In genomic region chr1:120757283-120757821, GRCm38 (mm10) we compare ENCODE assay signal across 8 mouse cellular contexts.
DNase-seq lines count a peak whose midpoint lies in the region; ATAC-seq lines count a peak whose summit lies in the region.

No protein-coding gene starts in this region.

- H3K27me3 ChIP-seq in heart, embryonic 11.5 days (ENCODE audit: control insufficient read depth, insufficient read depth, low read length) = no peaks in the 10 kb centered on the region

- no peaks in the 10 kb centered on the region for H3K36me3 ChIP-seq in heart, embryonic 11.5 days (ENCODE audit: control insufficient read depth, insufficient read depth, low read length)

- peak; percentile 32; the same call in 1 of the 2 replicates for ATAC-seq in heart, embryonic 11.5 days (replicated peaks; ENCODE audit: insufficient number of reproducible peaks, low FRiP score, low TSS enrichment)

- no peak overlapping the region for H3K9ac ChIP-seq in heart, embryonic 11.5 days (ENCODE audit: low read depth, low read length)

- H3K4me1 ChIP-seq in heart, embryonic 11.5 days (ENCODE audit: control insufficient read depth, insufficient read depth, low read length) = peaks cover 26% of the 10 kb centered on the region

- 16% methylated on average over 9 of the region's 9 CpGs for WGBS in heart, embryonic 11.5 days (ENCODE audit: insufficient replicate concordance)

- peak overlapping the region; percentile 84 for H3K27ac ChIP-seq in heart, embryonic 11.5 days (ENCODE audit: low read depth, low read length)

- DNase-seq in left cerebral cortex, adult 18-20 months (ENCODE audit: low spot score in 2 of 2) = peak; percentile 19 to 25
- DNase-seq in left cerebral cortex, adult 8-10 months (ENCODE audit: low spot score in 2 of 2) = no peak
- peak; percentile 64 for DNase-seq in brain, adult 2 months (ENCODE audit: low read depth, low spot score)
- peak; percentile 18 to 32 for DNase-seq in right cerebral cortex, adult 2 months (ENCODE audit: low spot score in 2 of 2)
- no peak for DNase-seq in cerebellum, postnatal 36 days
- DNase-seq in thymus, postnatal 36 days = no peak
- DNase-seq in layer of hippocampus, adult 11-12 months (ENCODE audit: low spot score) = no peak

- H3K4me2 ChIP-seq in heart, embryonic 11.5 days = no peak overlapping the region

- no peak overlapping the region for H3K4me3 ChIP-seq in heart, embryonic 11.5 days (ENCODE audit: low read depth, low read length)

- H3K9me3 ChIP-seq in heart, embryonic 11.5 days (replicated peaks; ENCODE audit: control insufficient read depth, low read length) = no peaks in the 10 kb centered on the region

Comparison
In these comparisons a context has a peak if more than half of its experiments do, and no peak if none do; other contexts are left out.
1. DNase-seq: peak in left cerebral cortex, adult 18-20 months (2 of 2), brain, adult 2 months (single experiment) and right cerebral cortex, adult 2 months (2 of 2); none in left cerebral cortex, adult 8-10 months (0 of 2), cerebellum, postnatal 36 days (0 of 2), thymus, postnatal 36 days (0 of 2) and layer of hippocampus, adult 11-12 months (single experiment).